Mouse (Mus musculus) bone marrow, adult 2 months (tissue): Measurements from ENCODE around the gene Olfr1412. TPM values are rescaled to one million over a fixed set of nuclear protein-coding genes. Genes with fewer than 3 reads are reported as not detected.

Source experiments
- H3K27ac ChIP-seq: fragments of 200-500 bp; 2 replicates; pipeline ENCODE4 v1.5.1; 2012; ENCODE audit warnings: low read depth, mild to moderate bottlenecking, control low read depth, inconsistent platforms, low read length; ENCODE audit not compliant: control insufficient read depth, poor library complexity, insufficient read depth
- H3K4me1 ChIP-seq: fragments of 200-500 bp; 2 replicates; pipeline ENCODE4 v1.6.1; 2011; ENCODE audit warnings: low read length; ENCODE audit not compliant: control insufficient read depth, insufficient read depth
- H3K4me3 ChIP-seq: fragments of 200-500 bp; replicated peaks from 2 replicates; pipeline ENCODE3; 2011; ENCODE audit warnings: mild to moderate bottlenecking, low read depth, low read length, control low read depth; ENCODE audit not compliant: control insufficient read depth
- CTCF ChIP-seq: fragments of 200-500 bp; IDR thresholded peaks from 2 replicates; pipeline ENCODE4 v1.5.1; 2011; ENCODE audit warnings: low read length, control low read depth; ENCODE audit not compliant: control insufficient read depth, insufficient read depth
- POLR2A ChIP-seq: fragments of 200-500 bp; IDR thresholded peaks from 2 replicates; pipeline ENCODE4 v1.6.1; 2011; ENCODE audit warnings: low read depth, mild to moderate bottlenecking, control low read depth, low read length, borderline replicate concordance; ENCODE audit not compliant: control insufficient read depth
- WGBS: fragments of 180-500 bp; shearing (Covaris S2); methylation state at CpG from one replicate; pipeline ENCODE4 v1.1.7; 2018; 5-methylcytosine and 5-hydroxymethylcytosine counted together
- polyA plus RNA-seq: library from polyadenylated mRNA; stranded (reverse); fragments of >200 nt; gene quantifications from 2 replicates; pipeline ENCODE4 v1.2.4, GENCODE M21; 2011; ENCODE audit warnings: low replicate concordance; ENCODE audit not compliant: missing spikeins, insufficient read depth, insufficient read length

Olfr1412 gene
- polyA plus RNA-seq, 1 experiment = not detected

DNA sequence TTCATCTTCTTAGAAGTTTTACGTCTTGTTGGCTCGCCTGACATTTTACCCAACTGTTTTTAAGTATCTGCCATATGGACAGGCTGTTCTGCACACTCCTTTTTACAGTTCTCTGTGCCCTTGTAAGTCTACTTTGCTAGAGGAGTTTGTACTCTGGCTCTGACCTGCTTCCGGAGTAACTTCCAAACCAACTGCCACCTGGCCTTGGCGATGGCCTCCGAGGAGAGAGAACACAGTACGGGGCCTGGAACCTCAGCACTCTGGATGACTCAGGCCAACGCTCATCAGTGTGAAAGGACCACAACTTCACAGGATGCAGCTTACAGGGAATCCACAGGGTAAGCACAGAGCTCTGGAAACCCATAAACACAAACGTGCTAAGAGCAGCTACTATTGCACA, 48.1 kb downstream of the Olfr1412 start:
- WGBS = 64% methylated on average over 8 of the region's 8 CpGs
- TF ChIP-seq CTCF (no peak), POLR2A (no peak)
- H3K4me3 ChIP-seq = no peak overlapping the region
- no peak overlapping the region for H3K27ac ChIP-seq
- H3K4me1 ChIP-seq = no peaks in the 10 kb centered on the region

DNA sequence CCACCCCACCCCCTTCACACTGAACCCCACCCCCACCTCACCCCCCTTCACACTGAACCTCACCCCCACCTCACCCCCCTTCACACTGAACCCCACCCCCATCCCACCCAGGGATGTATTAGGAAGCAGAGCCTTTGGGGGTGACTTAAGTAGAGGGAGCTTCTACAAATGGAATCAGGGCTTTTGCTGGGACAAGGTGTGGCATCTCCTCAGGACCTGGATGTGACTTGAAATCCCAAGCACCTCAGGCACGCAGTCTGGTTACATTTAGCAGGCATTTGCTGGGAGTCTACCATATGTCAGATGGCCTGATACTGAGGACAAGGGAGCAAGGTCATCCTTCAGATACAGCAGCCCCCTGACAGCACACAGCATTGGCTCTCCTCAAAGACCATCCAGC, 49.0 kb downstream of the Olfr1412 start:
- no peak for TF ChIP-seq POLR2A
- no peak for TF ChIP-seq CTCF
- Histone ChIP-seq H3K27ac (no peak overlapping the region), H3K4me3 (no peak overlapping the region), H3K4me1 (no peaks in the 10 kb centered on the region)
- 68% methylated on average over 1 of the region's 1 CpGs for WGBS

GRCm38 (mm10) chr1:92634976-92635599, 49.5 kb downstream of the Olfr1412 start:
- H3K27ac ChIP-seq = no peak overlapping the region
- no peak overlapping the region for H3K4me3 ChIP-seq
- WGBS = 87% methylated on average over 4 of the region's 4 CpGs
- H3K4me1 ChIP-seq = peaks cover 3% of the 10 kb centered on the region
- TF ChIP-seq CTCF = no peak

- 84% methylated on average over 8 of the region's 8 CpGs for WGBS
- peaks cover 11% of the 10 kb centered on the region for H3K4me1 ChIP-seq
- no peak overlapping the region for H3K27ac ChIP-seq
- no peak for TF ChIP-seq POLR2A
- no peak for TF ChIP-seq CTCF
- H3K4me3 ChIP-seq = no peak overlapping the region
Observed at GRCm38 (mm10) chr1:92636015-92636414, 50.4 kb downstream of the Olfr1412 start.

DNA sequence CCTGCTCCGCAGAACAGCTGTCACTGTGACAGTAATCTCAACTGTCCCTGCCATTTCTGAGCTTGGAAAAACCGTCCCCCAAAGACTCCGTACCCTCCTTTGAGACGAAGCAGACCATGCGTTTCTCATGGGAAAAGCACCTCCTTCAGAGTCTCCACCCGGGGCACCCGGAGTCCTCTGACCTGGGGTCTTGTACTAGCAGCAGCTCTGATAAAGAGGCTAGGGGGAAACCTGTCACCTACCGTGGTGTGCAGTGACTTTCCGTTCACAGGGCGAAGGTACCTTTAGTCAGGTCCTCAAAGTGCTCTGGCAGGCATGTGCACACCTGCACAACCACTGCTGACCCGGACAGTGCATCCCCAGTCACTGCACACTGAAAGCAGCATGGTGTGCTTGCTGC, 51.1 kb downstream of the Olfr1412 start:
- peaks cover 11% of the 10 kb centered on the region for H3K4me1 ChIP-seq
- no peak overlapping the region for H3K27ac ChIP-seq
- no peak overlapping the region for H3K4me3 ChIP-seq
- WGBS = 91% methylated on average over 11 of the region's 11 CpGs
- TF ChIP-seq POLR2A = no peak
- TF ChIP-seq CTCF = no peak

- WGBS = 91% methylated on average over 15 of the region's 15 CpGs
- no peak for TF ChIP-seq POLR2A
- TF ChIP-seq CTCF = no peak
- no peak overlapping the region for H3K27ac ChIP-seq
- no peak overlapping the region for H3K4me3 ChIP-seq
- H3K4me1 ChIP-seq = peaks cover 11% of the 10 kb centered on the region
Observed at GRCm38 (mm10) chr1:92637501-92638172, 52.1 kb downstream of the Olfr1412 start.

DNA sequence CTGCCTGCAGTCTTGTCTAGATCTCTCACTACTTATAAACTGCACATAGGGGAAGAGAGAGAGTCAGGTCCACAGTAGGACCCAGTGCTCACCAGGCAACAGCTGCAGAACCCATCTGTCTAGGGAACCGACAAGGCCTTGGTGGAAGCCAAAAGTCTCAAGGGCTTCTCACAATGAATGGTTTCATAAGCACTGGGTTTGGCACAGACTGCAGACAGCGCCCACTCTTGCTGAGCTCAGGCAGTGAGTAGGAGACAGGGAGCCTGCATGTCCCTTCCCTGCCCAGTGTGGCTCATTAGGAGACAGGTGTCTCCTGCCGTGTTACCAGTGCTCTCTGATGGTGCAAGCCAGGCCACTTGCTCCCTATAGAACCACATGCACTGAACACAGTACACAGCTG, 52.6 kb downstream of the Olfr1412 start:
- H3K4me3 ChIP-seq = no peak overlapping the region
- no peak overlapping the region for H3K27ac ChIP-seq
- no peak for TF ChIP-seq CTCF
- TF ChIP-seq POLR2A = no peak
- WGBS = 87% methylated on average over 3 of the region's 3 CpGs
- peaks cover 11% of the 10 kb centered on the region for H3K4me1 ChIP-seq

- Histone ChIP-seq H3K4me3 (no peak overlapping the region), H3K27ac (no peak overlapping the region), H3K4me1 (peaks cover 11% of the 10 kb centered on the region)
- TF ChIP-seq POLR2A (no peak), CTCF (no peak)
- 88% methylated on average over 4 of the region's 4 CpGs for WGBS
Observed at GRCm38 (mm10) chr1:92638736-92639135, 53.2 kb downstream of the Olfr1412 start.
